Mouse (Mus musculus): Measurements from ENCODE around the gene Gpr146. TPM values are rescaled to one million over a fixed set of nuclear protein-coding genes. Genes with fewer than 3 reads are reported as not detected.
A peak's percentile ranks its signal among the peaks of the same experiment; 100 is the strongest.
"Not testable (repeated sequence)": the region's sequence is repeated elsewhere in the genome, so short reads cannot be mapped to it uniquely, and the experiment has no call there.

The Gpr146 gene
- polyA plus RNA-seq (2015; fragmentation: Nextera tagmentation; extraction: Ambion mirVana), result 1.5 and 1.8 TPM in 2 replicates

DNA sequence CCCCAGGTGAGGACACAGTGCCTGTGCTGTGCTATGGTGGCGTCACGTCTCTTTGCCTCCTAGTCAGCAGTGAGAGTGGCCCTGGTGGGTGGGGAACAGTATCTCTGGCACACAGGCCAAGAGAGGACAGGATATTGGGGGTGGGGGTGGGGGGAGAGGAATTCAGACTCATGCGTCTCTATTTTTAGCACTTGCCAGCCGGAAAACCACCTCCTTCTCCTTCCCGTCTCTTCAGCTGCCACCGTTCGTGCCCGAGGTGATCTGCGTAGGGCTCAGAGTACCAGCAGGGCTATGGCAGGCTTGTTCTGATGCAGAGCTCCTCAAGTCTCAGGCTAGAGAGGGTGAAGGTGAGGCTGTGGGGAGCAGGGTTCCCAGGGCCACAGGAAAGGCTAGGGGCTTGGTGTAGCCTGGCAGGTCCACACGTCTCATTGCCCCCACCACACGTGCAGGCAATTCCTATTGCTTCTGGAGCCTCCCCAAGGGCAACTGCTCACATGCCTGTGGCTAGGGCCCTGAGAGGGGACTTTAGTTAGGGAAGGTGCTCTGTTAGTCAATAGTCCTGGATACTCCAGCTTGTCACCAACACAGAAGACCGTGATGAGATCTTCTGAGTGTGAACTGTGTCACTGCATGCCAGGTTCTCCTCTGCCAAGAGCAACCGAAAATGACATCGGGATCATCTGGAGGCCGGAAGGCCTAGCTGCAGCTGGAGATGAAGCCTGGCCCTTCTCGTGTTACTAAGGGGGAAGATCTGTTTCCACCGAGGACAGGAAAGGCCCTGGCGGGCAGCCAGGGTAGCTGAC lies at the start of gene Gpr146:
Gpr146 (plus strand) TSS at position 230 of the 803 bp plus-strand sequence.
- no peak within 1 kb of the TSS for H3K4me2 ChIP-seq (ENCODE audit: low read length)
- no peak within 1 kb of the TSS for H3K27ac ChIP-seq (ENCODE audit: low read length)
- no peaks in the 10 kb centered on the region for H3K9me3 ChIP-seq (ENCODE audit: control insufficient read depth, low read length)
- H3K9ac ChIP-seq (replicated peaks; ENCODE audit: low read depth, low read length), result no peak within 1 kb of the TSS
- no peaks in the 10 kb centered on the region for H3K36me3 ChIP-seq (ENCODE audit: control insufficient read depth, insufficient read depth)
- H3K4me3 ChIP-seq (replicated peaks; ENCODE audit: low read length), result no peak within 1 kb of the TSS
- H3K4me1 ChIP-seq (replicated peaks; ENCODE audit: control insufficient read depth, insufficient read depth, low read length), result peaks cover 18% of the 10 kb centered on the region
- WGBS, result 86% methylated on average over 18 of the region's 18 CpGs
- H3K27me3 ChIP-seq (replicated peaks; ENCODE audit: control insufficient read depth, insufficient read depth, low read length), result no peaks in the 10 kb centered on the region
- ATAC-seq, result no peak

DNA sequence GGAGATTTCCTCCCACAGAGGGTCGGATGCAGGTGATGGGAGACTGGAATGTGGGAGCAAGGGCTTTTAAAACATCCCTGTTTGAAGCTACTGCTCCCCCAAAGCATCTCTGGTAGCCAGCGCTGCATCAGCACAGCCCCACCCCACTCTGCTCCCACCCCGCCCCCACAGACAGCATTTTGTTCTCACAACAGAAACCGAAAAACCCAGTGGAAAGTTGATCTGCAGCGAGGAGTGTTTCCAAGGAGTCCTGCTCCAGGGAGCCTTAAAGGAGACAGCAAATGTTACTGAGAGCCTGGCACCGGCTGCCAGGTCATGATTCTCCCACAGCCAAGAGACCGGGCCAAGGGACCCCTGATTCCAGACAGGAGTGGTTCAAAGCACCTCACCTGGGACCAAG lies 46.7 kb upstream of the Gpr146 start:
- H3K36me3 ChIP-seq (ENCODE audit: control insufficient read depth, insufficient read depth), result no peaks in the 10 kb centered on the region; the same call in 1 of the 2 replicates
- H3K4me3 ChIP-seq (replicated peaks; ENCODE audit: low read length), result no peak overlapping the region
- H3K27me3 ChIP-seq (replicated peaks; ENCODE audit: control insufficient read depth, insufficient read depth, low read length), result peaks cover 5% of the 10 kb centered on the region
- H3K27ac ChIP-seq (ENCODE audit: low read length), result no peak overlapping the region
- no peaks in the 10 kb centered on the region for H3K9me3 ChIP-seq (ENCODE audit: control insufficient read depth, low read length)
- 71% methylated on average over 7 of the region's 7 CpGs for WGBS
- no peak overlapping the region for H3K9ac ChIP-seq (replicated peaks; ENCODE audit: low read depth, low read length)
- no peak for ATAC-seq
- no peaks in the 10 kb centered on the region for H3K4me1 ChIP-seq (replicated peaks; ENCODE audit: control insufficient read depth, insufficient read depth, low read length)
- H3K4me2 ChIP-seq (ENCODE audit: low read length), result no peak overlapping the region

DNA sequence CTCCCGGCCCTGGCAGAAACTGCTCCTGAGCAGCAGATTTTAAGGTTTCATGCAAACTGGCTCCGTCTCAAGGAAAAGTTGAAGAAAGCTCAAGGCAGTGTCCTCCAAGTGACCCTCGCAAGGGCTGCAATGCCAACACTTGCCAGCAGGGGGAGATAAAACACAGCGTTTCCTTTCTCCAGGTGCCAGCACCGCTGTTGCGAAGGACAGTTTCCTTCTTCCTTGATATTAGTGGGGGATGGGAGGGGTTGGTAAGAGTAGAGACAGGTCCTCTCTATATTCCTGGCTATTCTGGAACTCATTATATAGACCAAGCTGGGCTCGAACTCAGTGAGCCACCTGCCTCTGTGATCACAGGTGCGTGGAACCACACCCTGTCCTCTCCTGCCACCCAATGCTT lies 45.8 kb upstream of the Gpr146 start:
- Histone ChIP-seq H3K27ac (ENCODE audit: low read length) (no peak overlapping the region), H3K9me3 (ENCODE audit: control insufficient read depth, low read length) (no peaks in the 10 kb centered on the region), H3K27me3 (replicated peaks; ENCODE audit: control insufficient read depth, insufficient read depth, low read length) (no peaks in the 10 kb centered on the region), H3K4me3 (replicated peaks; ENCODE audit: low read length) (no peak overlapping the region), H3K4me2 (ENCODE audit: low read length) (no peak overlapping the region), H3K36me3 (ENCODE audit: control insufficient read depth, insufficient read depth) (peaks cover 2% of the 10 kb centered on the region; the same call in 1 of the 2 replicates), H3K4me1 (replicated peaks; ENCODE audit: control insufficient read depth, insufficient read depth, low read length) (no peaks in the 10 kb centered on the region), H3K9ac (replicated peaks; ENCODE audit: low read depth, low read length) (no peak overlapping the region)
- ATAC-seq, result 0 out of 2 replicates have a peak, but pooled peaks have one; percentile 31
- 23% methylated on average over 8 of the region's 8 CpGs for WGBS

DNA sequence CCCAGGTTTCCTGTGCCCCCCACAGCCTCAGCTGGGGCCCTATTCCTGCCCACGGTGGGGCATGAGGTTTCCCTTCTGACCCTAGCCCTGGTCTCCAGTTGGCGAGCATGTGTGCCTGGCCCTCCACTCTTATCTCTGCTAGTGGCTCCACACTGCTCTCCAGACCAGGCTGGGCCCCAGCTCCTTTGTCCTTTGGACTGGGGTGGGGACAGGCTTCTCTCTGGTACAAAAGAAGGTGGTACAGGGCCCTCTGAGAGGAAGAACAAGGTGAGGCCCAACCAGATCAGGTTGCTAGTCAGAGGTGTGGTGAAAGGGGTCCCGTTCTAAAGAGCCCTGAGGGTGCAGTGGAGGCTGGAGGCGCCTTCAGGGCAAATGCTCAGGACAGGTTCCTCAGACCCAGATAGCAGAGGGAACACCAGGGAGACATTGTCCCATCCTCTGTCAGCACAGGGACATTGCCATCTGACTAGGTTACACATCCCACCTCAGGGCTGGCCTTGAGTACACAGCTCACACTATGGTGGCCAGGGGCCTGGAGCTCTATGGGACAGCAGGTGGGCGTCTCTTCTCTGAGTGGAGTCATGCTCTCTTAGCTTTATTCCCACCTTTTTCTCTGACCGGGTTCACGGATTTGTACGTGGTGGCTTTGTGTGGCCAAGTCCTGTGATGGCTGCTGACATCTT lies 44.8 kb upstream of the Gpr146 start:
- Histone ChIP-seq H3K36me3 (ENCODE audit: control insufficient read depth, insufficient read depth) (peaks cover 8% of the 10 kb centered on the region; the same call in 1 of the 2 replicates), H3K9me3 (ENCODE audit: control insufficient read depth, low read length) (no peaks in the 10 kb centered on the region), H3K27me3 (replicated peaks; ENCODE audit: control insufficient read depth, insufficient read depth, low read length) (no peaks in the 10 kb centered on the region), H3K27ac (ENCODE audit: low read length) (no peak overlapping the region), H3K4me1 (replicated peaks; ENCODE audit: control insufficient read depth, insufficient read depth, low read length) (no peaks in the 10 kb centered on the region), H3K4me2 (ENCODE audit: low read length) (no peak overlapping the region), H3K9ac (replicated peaks; ENCODE audit: low read depth, low read length) (no peak overlapping the region), H3K4me3 (replicated peaks; ENCODE audit: low read length) (no peak overlapping the region)
- ATAC-seq, result no peak
- WGBS, result 83% methylated on average over 8 of the region's 8 CpGs

DNA sequence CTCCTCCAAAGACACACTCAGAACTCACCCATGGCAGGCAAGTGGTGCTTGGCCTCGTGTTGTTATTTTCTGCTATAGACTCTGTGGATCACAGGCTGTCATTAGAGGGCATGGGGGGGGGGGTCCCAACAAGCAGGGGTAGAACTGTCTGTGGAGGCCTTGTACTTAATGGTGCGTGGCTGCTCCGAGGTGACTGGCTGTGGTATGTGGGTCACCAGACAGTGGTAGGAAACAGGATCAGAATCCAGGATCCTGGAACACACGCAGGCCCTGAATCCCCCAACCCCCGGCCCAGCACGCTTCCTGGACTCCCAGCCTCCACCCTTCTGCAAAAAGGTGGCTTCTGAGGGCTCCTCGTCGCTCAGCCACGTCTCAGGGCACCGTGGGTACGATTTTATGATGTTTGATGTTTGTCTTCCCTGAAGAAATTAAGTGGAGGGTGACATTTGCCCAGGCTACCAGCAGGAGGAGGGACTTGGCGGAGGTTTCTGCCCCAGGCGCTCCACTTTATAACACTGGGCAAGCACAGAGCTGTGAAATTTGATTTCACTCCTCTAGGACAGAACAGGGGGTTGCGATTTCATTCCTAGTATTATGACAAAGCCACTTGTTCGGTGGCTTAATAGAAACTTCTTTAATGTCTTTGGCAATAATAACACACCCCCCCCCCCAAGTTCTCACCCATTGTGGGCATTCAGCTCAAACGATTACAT lies 44.0 kb upstream of the Gpr146 start:
- Histone ChIP-seq H3K9ac (replicated peaks; ENCODE audit: low read depth, low read length) (no peak overlapping the region), H3K36me3 (ENCODE audit: control insufficient read depth, insufficient read depth) (peaks cover 12% of the 10 kb centered on the region; the same call in 1 of the 2 replicates), H3K27me3 (replicated peaks; ENCODE audit: control insufficient read depth, insufficient read depth, low read length) (no peaks in the 10 kb centered on the region), H3K9me3 (ENCODE audit: control insufficient read depth, low read length) (no peaks in the 10 kb centered on the region), H3K4me2 (ENCODE audit: low read length) (no peak overlapping the region), H3K27ac (ENCODE audit: low read length) (no peak overlapping the region), H3K4me3 (replicated peaks; ENCODE audit: low read length) (no peak overlapping the region), H3K4me1 (replicated peaks; ENCODE audit: control insufficient read depth, insufficient read depth, low read length) (no peaks in the 10 kb centered on the region)
- 86% methylated on average over 16 of the region's 16 CpGs for WGBS
- no peak for ATAC-seq

DNA sequence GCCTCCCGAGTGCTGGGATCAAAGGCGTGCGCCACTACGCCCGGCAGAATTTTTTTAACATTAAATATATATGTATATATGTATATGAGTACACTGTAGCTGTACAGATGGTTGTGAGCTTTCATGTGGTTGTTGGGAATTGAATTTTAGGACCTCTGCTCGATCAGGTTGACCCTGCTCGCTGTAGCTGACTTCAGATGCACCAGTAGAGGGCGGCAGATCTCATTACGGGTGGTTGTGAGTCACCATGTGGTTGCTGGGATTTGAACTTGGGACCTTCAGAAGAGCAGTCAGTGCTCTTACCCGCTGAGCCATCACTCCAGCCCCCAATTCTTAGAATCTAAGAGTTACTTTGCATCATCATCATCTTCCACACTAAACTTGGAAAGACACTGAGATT lies 43.1 kb upstream of the Gpr146 start:
- WGBS, result 87% methylated on average over 10 of the region's 10 CpGs
- H3K9me3 ChIP-seq (ENCODE audit: control insufficient read depth, low read length); H3K4me1 ChIP-seq (replicated peaks; ENCODE audit: control insufficient read depth, insufficient read depth, low read length); H3K4me3 ChIP-seq (replicated peaks; ENCODE audit: low read length); H3K27me3 ChIP-seq (replicated peaks; ENCODE audit: control insufficient read depth, insufficient read depth, low read length); H3K9ac ChIP-seq (replicated peaks; ENCODE audit: low read depth, low read length); H3K27ac ChIP-seq (ENCODE audit: low read length); ATAC-seq; H3K4me2 ChIP-seq (ENCODE audit: low read length): not testable (repeated sequence)
- peaks cover 16% of the 10 kb centered on the region; the same call in 1 of the 2 replicates for H3K36me3 ChIP-seq (ENCODE audit: control insufficient read depth, insufficient read depth)

DNA sequence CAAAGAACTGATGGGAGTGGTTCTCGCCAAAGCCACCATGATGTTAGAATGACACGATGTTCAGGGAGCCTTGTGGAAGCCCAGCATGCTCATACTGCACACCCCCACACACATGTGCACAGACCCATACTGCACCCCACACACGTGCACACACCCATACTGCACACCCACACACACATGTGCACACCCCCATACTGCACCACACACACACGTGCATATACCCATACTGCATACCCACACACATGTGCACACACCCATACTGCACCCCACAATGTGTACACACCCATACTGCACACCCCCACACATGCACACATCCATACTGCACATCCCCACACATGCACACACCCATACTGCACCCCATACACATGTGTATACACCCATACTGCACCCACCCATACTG lies 41.9 kb upstream of the Gpr146 start:
- 92% methylated on average over 4 of the region's 4 CpGs for WGBS
- ATAC-seq, result no peak
- H3K27me3 ChIP-seq (replicated peaks; ENCODE audit: control insufficient read depth, insufficient read depth, low read length), result no peaks in the 10 kb centered on the region

DNA sequence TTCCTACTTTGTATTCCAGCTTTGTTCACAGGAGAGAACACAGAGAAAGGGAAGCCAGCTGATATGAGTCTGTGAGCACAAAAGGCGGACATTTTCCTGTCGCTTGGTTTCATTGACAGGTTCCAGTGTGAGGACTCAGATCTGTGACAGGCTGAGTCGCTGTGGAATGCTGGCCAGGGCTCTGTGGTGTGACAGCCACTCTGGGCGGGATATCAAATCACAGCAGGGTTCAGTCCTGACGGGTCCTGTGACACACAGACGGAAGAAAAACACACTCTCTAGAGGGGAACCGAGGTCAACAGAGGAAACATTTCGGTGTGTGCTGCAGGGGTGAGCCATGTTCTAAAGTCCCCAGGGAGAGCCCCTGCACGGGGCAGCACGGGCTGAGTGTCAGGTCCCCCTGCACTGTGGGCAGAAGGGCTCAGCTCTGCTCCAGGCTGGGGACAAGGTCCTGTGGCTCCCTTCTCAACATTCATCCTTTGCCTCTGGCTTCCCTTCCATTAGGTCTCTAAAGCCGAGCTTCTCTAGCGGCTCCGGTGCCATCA lies 39.6 kb upstream of the Gpr146 start:
- H3K9ac ChIP-seq (replicated peaks; ENCODE audit: low read depth, low read length), result no peak overlapping the region
- WGBS, result 79% methylated on average over 13 of the region's 13 CpGs
- H3K27ac ChIP-seq (ENCODE audit: low read length), result no peak overlapping the region
- H3K36me3 ChIP-seq (ENCODE audit: control insufficient read depth, insufficient read depth), result peaks cover 23% of the 10 kb centered on the region
- no peaks in the 10 kb centered on the region for H3K9me3 ChIP-seq (ENCODE audit: control insufficient read depth, low read length)
- H3K27me3 ChIP-seq (replicated peaks; ENCODE audit: control insufficient read depth, insufficient read depth, low read length), result no peaks in the 10 kb centered on the region
- no peak overlapping the region for H3K4me2 ChIP-seq (ENCODE audit: low read length)
- no peak for ATAC-seq
- no peaks in the 10 kb centered on the region for H3K4me1 ChIP-seq (replicated peaks; ENCODE audit: control insufficient read depth, insufficient read depth, low read length)
- H3K4me3 ChIP-seq (replicated peaks; ENCODE audit: low read length), result no peak overlapping the region

More for the DNA sequence above, 41.9 kb upstream of the Gpr146 start:
- Histone ChIP-seq H3K4me1 (replicated peaks; ENCODE audit: control insufficient read depth, insufficient read depth, low read length) (no peaks in the 10 kb centered on the region), H3K36me3 (ENCODE audit: control insufficient read depth, insufficient read depth) (peaks cover 18% of the 10 kb centered on the region; the same call in 1 of the 2 replicates), H3K9ac (replicated peaks; ENCODE audit: low read depth, low read length) (no peak overlapping the region), H3K9me3 (ENCODE audit: control insufficient read depth, low read length) (no peaks in the 10 kb centered on the region), H3K4me3 (replicated peaks; ENCODE audit: low read length) (no peak overlapping the region), H3K4me2 (ENCODE audit: low read length) (no peak overlapping the region), H3K27ac (ENCODE audit: low read length) (no peak overlapping the region)

DNA sequence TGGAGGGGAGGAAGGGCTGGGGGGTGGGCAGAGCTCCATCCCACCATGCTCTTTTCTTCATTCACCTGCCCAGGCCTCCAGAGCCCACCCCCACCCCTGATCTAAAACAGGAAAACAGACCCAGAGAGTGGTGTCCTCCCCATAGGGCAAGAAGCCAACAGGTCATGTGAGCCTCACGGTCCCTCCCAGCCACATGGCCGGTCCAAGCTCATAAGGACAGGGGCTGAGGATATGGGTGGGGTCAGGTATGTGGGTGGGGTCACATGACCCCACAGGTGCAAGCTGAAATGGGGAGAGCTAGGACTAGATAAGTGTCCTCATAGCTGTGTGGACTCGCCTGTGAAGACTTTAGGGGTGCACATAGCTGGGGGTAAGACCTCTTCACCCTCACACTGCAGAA lies 39.1 kb upstream of the Gpr146 start:
- Histone ChIP-seq H3K9me3 (ENCODE audit: control insufficient read depth, low read length) (no peaks in the 10 kb centered on the region), H3K9ac (replicated peaks; ENCODE audit: low read depth, low read length) (no peak overlapping the region), H3K27ac (ENCODE audit: low read length) (no peak overlapping the region), H3K4me1 (replicated peaks; ENCODE audit: control insufficient read depth, insufficient read depth, low read length) (peaks cover 2% of the 10 kb centered on the region), H3K4me2 (ENCODE audit: low read length) (no peak overlapping the region), H3K36me3 (ENCODE audit: control insufficient read depth, insufficient read depth) (peaks cover 23% of the 10 kb centered on the region), H3K27me3 (replicated peaks; ENCODE audit: control insufficient read depth, insufficient read depth, low read length) (no peaks in the 10 kb centered on the region), H3K4me3 (replicated peaks; ENCODE audit: low read length) (no peak overlapping the region)
- 90% methylated on average over 3 of the region's 3 CpGs for WGBS
- no peak for ATAC-seq

Measured in forebrain, embryonic 16.5 days (tissue).